Mouse (Mus musculus) ES-Bruce4 (cell line): ENCODE results near the gene Rapgef5.

Experiments used
- CTCF ChIP-seq: IDR thresholded peaks from one replicate; pipeline ENCODE4 v1.8.1; 2011; ENCODE audit warnings: low read depth, low read length
- POLR2A ChIP-seq: IDR thresholded peaks from one replicate; pipeline ENCODE4 v1.8.1; 2011; ENCODE audit warnings: low read length; ENCODE audit not compliant: insufficient read depth

GRCm38 (mm10) chr12:117653920-117654472 is 137.7 kb downstream of the Rapgef5 start:
- no peak for TF ChIP-seq CTCF
- TF ChIP-seq POLR2A = no peak
